Mouse (Mus musculus) liver, postnatal 0 days (tissue): ENCODE measurements around the gene Mylk. TPM values are rescaled to one million over a fixed set of nuclear protein-coding genes. Genes with fewer than 3 reads are reported as not detected.
A peak's percentile ranks its signal among the peaks of the same experiment; 100 is the strongest.

Experiments
- ATAC-seq: fragments of 200-750 bp; cut with Nextera tagmentation; 2 replicates; pipeline ENCODE4 v1.8.0; 2017; ENCODE audit warnings: mild to moderate bottlenecking, moderate library complexity
- DNase-seq: peaks from one replicate; pipeline ENCODE4 v3.0.0-alpha.2; 2016
- H3K27ac ChIP-seq: fragments of 300-500 bp; sonication (generic); 2 replicates; pipeline ENCODE4 v1.5.1; 2014; ENCODE audit warnings: antibody characterized with exemption, moderate library complexity, mild to moderate bottlenecking, low read depth
- H3K27me3 ChIP-seq: fragments of 300-500 bp; sonication (generic); 2 replicates; pipeline ENCODE4 v1.6.1; 2014; ENCODE audit warnings: low read length, control low read depth, mixed read lengths; ENCODE audit not compliant: insufficient read depth
- H3K36me3 ChIP-seq: fragments of 300-500 bp; sonication (generic); replicated peaks from 2 replicates; pipeline ENCODE4 v1.6.1; 2014; ENCODE audit warnings: mild to moderate bottlenecking, control low read depth, low read length, moderate library complexity, mixed read lengths; ENCODE audit not compliant: insufficient read depth
- H3K4me1 ChIP-seq: fragments of 300-500 bp; sonication (generic); 2 replicates; pipeline ENCODE4 v1.6.1; 2014; ENCODE audit warnings: antibody characterized with exemption, mild to moderate bottlenecking, control low read depth; ENCODE audit not compliant: insufficient read depth
- H3K4me2 ChIP-seq: fragments of 300-500 bp; sonication (generic); 2 replicates; pipeline ENCODE4 v1.6.1; 2014; ENCODE audit warnings: low read depth, mild to moderate bottlenecking, low read length, moderate library complexity, mixed read lengths
- H3K4me3 ChIP-seq: fragments of 300-500 bp; sonication (generic); 2 replicates; pipeline ENCODE4 v1.5.1; 2014; ENCODE audit warnings: low read depth, low read length
- H3K9ac ChIP-seq: fragments of 300-500 bp; sonication (generic); replicated peaks from 2 replicates; pipeline ENCODE4 v1.6.1; 2014; ENCODE audit warnings: mild to moderate bottlenecking, moderate library complexity
- H3K9me3 ChIP-seq: fragments of 300-500 bp; sonication (generic); 2 replicates; pipeline ENCODE4 v1.6.1; 2016; ENCODE audit warnings: mild to moderate bottlenecking, control low read depth, low read length, mixed read lengths
- CTCF ChIP-seq: sonication (generic); IDR thresholded peaks from 2 replicates; pipeline ENCODE4 v1.5.1; 2016; ENCODE audit warnings: antibody characterized with exemption, low read depth
- EP300 ChIP-seq: IDR thresholded peaks from 2 replicates; pipeline ENCODE4 v1.6.1; 2016; ENCODE audit warnings: antibody characterized with exemption, low read depth, mild to moderate bottlenecking
- WGBS: fragments of 180-500 bp; shearing (Covaris S2); extraction: QIAGEN DNeasy Blood & Tissue Kit; methylation state at CpG from one replicate; pipeline ENCODE4 v1.1.7; 2014; ENCODE audit not compliant: insufficient replicate concordance; 5-methylcytosine and 5-hydroxymethylcytosine counted together
- polyA plus RNA-seq: library from polyadenylated mRNA; unstranded; fragments of >200 nt; fragmentation: Nextera tagmentation; extraction: Ambion mirVana; gene quantifications from 2 replicates; pipeline ENCODE4 v1.2.1, GENCODE M21; 2015

The Mylk gene
- polyA plus RNA-seq, 1 experiment from 2014 or later: 4.9 TPM

GRCm38 (mm10) chr16:34861744-34862365 lies 116.8 kb downstream of the Mylk start:
- DNase-seq (no peak), ATAC-seq (peak; percentile 65)
- H3K4me1 ChIP-seq: no peaks in the 10 kb centered on the region
- no peak overlapping the region for H3K9ac ChIP-seq
- no peak overlapping the region for H3K4me3 ChIP-seq
- H3K4me2 ChIP-seq: no peak overlapping the region
- no peaks in the 10 kb centered on the region for H3K27me3 ChIP-seq
- H3K9me3 ChIP-seq: no peaks in the 10 kb centered on the region
- no peaks in the 10 kb centered on the region for H3K36me3 ChIP-seq
- peak overlapping the region; percentile 35; the same call in 1 of the 2 replicates for H3K27ac ChIP-seq
- TF ChIP-seq CTCF: no peak
- no peak for TF ChIP-seq EP300
- 61% methylated on average over 10 of the region's 10 CpGs for WGBS

DNA sequence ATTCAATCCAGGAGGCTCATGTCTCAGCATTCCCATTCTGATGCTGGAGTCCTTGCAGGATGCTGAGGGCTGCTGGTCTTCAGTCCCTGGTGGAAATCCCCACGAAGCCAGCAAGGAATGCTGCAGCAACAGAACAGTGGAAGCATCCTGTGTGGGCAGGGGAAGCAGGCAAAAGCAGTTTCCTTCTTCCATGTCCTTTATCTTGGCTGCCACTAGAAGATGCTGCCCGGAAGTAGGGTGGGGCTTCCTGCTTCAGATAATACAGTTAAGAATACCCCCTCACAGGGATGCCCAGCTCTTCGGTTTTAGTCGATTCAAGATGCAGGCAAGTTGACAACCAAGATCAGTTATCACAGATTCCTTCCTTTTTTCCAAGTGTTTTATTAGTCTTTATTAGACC lies 120.4 kb downstream of the Mylk start:
- Histone ChIP-seq H3K4me1 (no peaks in the 10 kb centered on the region), H3K36me3 (no peaks in the 10 kb centered on the region), H3K9ac (no peak overlapping the region), H3K4me3 (no peak overlapping the region), H3K27ac (no peak overlapping the region), H3K4me2 (no peak overlapping the region), H3K27me3 (no peaks in the 10 kb centered on the region), H3K9me3 (no peaks in the 10 kb centered on the region)
- DNase-seq: no peak
- TF ChIP-seq CTCF: no peak
- no peak; the same call in 1 of the 2 replicates for TF ChIP-seq EP300
- WGBS: 49% methylated on average over 4 of the region's 4 CpGs
- ATAC-seq: no peak

GRCm38 (mm10) chr16:34867217-34867616 lies 122.2 kb downstream of the Mylk start:
- no peaks in the 10 kb centered on the region for H3K27me3 ChIP-seq
- no peak overlapping the region for H3K4me3 ChIP-seq
- ATAC-seq (no peak), DNase-seq (no peak)
- no peaks in the 10 kb centered on the region for H3K9me3 ChIP-seq
- WGBS: 95% methylated on average over 2 of the region's 2 CpGs
- TF ChIP-seq EP300 (no peak), CTCF (peak; percentile 47)
- no peak overlapping the region for H3K9ac ChIP-seq
- H3K4me2 ChIP-seq: no peak overlapping the region
- no peaks in the 10 kb centered on the region for H3K4me1 ChIP-seq
- no peaks in the 10 kb centered on the region for H3K36me3 ChIP-seq
- no peak overlapping the region for H3K27ac ChIP-seq

DNA sequence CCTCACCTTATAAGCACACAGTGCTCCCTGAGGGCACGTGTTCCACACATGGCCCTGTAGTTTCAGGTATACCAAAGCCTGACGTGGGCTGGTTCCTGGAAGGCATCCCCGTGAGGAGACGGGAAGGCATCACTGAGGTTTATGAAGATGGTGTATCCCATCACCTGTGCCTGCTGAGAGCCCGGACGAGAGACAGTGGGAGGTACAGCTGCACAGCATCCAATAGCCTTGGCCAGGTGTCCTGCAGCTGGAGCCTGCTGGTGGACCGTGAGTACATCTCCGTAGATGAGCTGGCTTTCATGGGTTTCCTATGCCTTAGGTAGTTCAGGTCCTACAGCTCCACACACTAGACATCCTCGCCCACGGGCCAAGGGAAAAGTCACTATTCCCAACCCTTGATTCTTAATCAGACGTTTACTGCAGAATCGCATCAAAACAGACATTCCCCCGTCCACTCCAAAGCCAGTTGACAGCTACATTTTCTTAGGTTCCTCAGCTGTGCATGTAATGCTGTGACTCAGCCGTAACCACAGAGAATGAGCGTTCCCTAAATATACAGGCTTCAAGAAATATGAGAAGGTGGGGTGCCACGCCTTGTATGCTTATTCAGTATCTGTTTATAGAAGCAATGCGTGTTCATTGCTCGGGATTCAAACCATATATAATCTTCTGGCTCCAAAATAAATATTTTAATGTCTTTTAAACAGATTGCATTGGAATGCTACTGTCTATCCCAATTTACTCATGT lies 135.2 kb downstream of the Mylk start:
- TF ChIP-seq CTCF (no peak), EP300 (no peak)
- H3K4me2 ChIP-seq: no peak overlapping the region
- no peaks in the 10 kb centered on the region for H3K36me3 ChIP-seq
- H3K27ac ChIP-seq: no peak overlapping the region
- DNase-seq (no peak), ATAC-seq (no peak)
- no peaks in the 10 kb centered on the region for H3K27me3 ChIP-seq
- no peak overlapping the region for H3K9ac ChIP-seq
- WGBS: 73% methylated on average over 18 of the region's 18 CpGs
- H3K4me3 ChIP-seq: no peak overlapping the region
- H3K9me3 ChIP-seq: no peaks in the 10 kb centered on the region
- no peaks in the 10 kb centered on the region for H3K4me1 ChIP-seq

DNA sequence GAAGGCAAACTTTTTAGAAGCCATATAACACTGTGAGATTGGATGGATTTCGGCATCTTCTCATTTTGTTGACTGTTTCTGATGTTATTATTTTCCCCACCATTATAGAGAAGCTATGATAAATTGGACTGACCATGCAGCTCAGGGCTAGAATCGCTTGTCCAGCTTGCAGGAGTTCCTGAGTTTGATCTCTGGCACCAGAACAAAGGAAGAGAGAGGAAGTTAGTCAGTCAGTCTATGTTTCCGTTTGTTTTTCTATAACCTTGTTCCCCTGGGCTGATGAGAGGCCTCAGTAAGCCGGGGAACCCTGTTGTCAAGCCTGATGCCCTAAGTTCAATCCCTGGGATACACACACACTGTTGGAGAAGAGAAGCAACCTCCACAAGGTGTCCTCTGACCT lies 135.8 kb downstream of the Mylk start:
- Histone ChIP-seq H3K36me3 (no peaks in the 10 kb centered on the region), H3K4me3 (no peak overlapping the region), H3K9ac (no peak overlapping the region), H3K27me3 (no peaks in the 10 kb centered on the region), H3K27ac (no peak overlapping the region), H3K4me1 (no peaks in the 10 kb centered on the region), H3K4me2 (no peak overlapping the region), H3K9me3 (no peaks in the 10 kb centered on the region)
- DNase-seq (no peak), ATAC-seq (no peak)
- TF ChIP-seq EP300 (no peak), CTCF (no peak)
- WGBS: 25% methylated on average over 4 of the region's 4 CpGs

GRCm38 (mm10) chr16:34887037-34887436 lies 142.0 kb downstream of the Mylk start:
- Histone ChIP-seq H3K36me3 (no peaks in the 10 kb centered on the region), H3K4me3 (no peak overlapping the region), H3K4me1 (no peaks in the 10 kb centered on the region), H3K9me3 (no peaks in the 10 kb centered on the region), H3K27ac (peak overlapping the region; percentile 80), H3K4me2 (no peak overlapping the region), H3K27me3 (no peaks in the 10 kb centered on the region), H3K9ac (no peak overlapping the region)
- ATAC-seq (peak; percentile 99), DNase-seq (no peak)
- no peak for TF ChIP-seq EP300
- no peak for TF ChIP-seq CTCF
- WGBS: 56% methylated on average over 1 of the region's 1 CpGs
